Mouse (Mus musculus): ENCODE measurements around the gene Kidins220.

The Kidins220 gene

DNA sequence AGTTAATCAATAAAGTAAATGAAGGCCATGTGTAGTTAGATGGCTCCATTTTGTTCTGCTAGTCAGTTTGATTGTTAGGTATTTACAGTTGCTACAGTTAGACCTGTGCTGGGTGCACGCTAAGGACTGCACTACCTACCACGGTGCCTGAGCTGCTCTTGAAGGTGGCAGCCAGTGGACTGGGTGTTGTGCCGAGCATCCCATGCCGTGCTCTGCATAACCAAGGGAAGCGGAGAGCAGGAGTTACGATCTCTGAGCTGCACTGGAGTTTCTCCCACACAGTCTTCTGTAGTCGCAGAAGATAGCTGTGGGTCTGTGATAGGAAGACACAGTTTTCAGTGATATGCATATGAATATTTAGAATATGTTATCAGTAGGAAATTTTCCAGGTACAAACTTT, 51.6 kb downstream of the Kidins220 start:
- no peak for DNase-seq (ENCODE audit: low read depth, low spot score)

DNA sequence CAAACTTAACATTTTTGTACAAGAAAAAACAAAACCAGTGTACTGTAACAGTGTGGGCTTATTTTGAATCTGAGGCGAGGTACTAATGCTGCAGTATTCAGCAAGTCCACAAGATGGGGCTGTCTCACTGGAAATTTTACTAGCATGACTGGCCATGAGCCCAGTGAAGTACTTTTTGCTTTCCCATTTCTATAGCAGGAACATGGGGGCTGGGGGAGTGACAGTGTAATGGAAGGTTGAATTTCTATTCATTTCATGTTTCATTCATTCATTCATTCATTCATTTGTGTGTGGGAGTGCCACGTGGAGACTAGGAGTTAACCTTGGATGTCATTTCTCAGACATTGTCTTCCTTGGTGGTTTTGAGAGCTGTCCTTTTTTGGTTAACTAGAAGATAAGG, 52.7 kb downstream of the Kidins220 start:
- DNase-seq (ENCODE audit: low read depth, low spot score), result peak; percentile 54

DNA sequence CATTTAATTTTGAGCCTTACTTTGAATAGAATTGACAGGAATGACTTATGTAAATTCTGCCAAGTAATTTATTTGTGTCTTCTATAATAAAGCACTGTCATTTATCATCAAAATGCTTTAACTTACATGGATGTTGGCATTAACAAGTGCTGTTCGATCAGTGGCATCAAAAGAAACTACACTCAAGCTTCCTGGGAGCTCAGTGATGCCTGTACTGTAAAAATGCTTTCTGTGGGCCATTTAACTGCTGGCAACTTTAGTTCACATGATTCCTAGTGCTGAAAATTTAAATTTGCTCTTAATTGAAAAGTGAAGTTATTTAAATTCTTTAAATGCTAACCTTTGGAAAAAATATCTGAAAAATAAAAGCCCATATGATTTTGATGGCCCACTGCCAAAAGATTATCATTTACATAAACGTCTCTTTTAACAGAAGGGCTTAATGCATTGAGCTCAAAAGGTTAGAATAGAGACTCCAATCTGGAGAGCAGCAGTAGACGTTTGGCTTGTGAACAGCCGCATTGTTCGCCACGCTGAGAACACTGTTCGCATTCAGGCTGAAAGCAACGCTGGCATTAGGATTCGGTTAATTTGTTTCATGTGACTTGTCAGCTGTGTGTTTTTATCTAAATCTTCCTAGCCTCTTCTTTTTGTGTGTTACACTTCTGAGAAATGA, 59.1 kb downstream of the Kidins220 start:
- no peak for DNase-seq (ENCODE audit: low read depth, low spot score)

DNA sequence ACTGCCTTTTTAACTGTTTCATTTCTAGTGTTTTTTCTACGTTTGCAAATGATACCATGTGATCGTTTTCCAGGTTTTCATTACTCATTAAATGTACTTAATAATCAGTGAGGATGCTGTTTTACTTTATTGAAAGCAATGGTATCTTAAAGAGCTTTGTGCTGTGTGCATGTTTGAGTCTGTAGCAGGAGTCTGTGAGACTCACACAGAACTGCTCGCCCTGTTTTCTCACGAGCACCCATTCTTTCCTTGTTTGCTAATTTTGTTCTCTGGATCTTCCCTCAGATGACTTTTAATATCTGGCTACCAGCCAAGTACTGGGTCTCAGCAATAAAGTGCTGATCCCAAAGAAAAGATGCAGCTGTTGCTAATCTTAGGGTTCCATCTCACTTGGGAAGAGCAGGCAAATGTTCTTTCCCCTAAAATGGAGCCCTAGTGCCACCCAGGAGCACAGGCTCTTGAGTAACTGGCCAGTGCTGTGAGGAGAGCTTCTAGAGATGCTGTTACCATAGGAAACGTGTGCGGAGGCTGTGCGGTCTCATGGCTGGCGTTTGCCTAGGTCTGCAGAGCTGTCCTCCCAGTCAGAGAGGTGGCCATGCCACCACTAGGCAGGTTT, 59.7 kb downstream of the Kidins220 start:
- no peak for DNase-seq (ENCODE audit: low read depth, low spot score)

- DNase-seq (ENCODE audit: low read depth, low spot score), result peak; percentile 26
Observed at GRCm38 (mm10) chr12:25036024-25036423, 61.3 kb downstream of the Kidins220 start.

DNA sequence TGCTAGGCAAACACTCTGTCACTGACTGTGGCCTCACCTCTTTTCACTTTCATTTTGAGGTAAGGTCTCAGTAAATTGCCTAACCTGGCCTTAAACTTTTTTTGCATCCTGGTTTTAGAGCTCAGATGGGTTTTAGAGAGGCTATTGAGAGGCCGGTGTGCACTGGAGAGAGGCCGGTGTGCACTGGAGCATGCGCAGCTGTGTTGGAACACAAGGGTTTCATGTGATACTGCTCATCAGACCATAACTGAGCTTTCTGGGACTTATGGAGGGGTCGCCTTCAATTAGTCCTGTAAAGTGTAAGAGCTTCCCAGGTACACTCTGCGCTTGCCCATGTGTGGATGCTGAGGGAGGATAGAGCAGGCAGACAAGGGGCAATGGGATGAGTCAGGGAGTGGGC, 62.5 kb downstream of the Kidins220 start:
- no peak for DNase-seq (ENCODE audit: low read depth, low spot score)

DNA sequence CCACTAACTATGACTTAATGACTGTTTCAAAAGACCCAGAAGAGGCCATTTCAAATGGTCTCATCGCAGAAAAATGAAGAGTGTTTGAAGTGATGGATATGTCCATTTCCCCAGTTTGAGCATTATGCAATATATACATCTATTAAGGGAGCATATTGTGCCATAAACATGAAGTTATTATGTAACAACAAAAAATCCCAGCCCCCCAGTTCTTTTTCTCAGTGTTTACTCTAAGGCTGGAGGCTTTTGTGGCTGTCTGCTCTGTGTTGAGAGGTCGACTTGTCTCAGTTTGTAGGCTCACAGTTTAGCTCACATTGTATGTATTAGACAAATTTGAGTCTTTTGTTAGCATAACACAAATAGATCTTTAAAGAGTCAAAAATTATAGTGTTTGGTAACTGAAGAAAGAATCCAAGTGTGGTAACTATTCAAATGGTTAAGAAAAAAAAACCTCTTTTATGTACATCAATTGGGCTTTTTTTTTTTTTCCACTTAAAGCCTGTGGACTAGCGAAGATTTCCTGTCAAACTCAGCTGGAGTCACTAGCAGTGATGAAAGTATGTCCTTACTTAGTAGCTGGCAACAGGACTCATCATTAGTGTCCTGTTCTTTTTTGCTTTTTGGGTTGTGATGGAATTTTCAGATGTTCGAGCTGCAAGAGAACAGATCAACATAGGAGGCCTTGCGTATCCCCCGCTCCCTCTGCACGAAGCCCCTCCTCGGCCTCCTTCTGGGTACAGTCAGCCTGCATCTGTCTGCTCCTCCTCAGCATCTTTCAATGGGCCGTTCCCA, 63.2 kb downstream of the Kidins220 start:
- DNase-seq (ENCODE audit: low read depth, low spot score), result no peak

GRCm38 (mm10) chr12:25044056-25044455, 69.3 kb downstream of the Kidins220 start:
- no peak for DNase-seq (ENCODE audit: low read depth, low spot score)

- DNase-seq (ENCODE audit: low read depth, low spot score), result no peak
Observed at GRCm38 (mm10) chr12:25044579-25044978, 69.9 kb downstream of the Kidins220 start.

- no peak for DNase-seq (ENCODE audit: low read depth, low spot score)
Observed at GRCm38 (mm10) chr12:25049253-25049652, 74.5 kb downstream of the Kidins220 start.

- DNase-seq (ENCODE audit: low read depth, low spot score), result no peak
Observed at GRCm38 (mm10) chr12:25054511-25054910, 79.8 kb downstream of the Kidins220 start.

- DNase-seq (ENCODE audit: low read depth, low spot score), result no peak
Observed at GRCm38 (mm10) chr12:25054963-25055362, 80.2 kb downstream of the Kidins220 start.

DNA sequence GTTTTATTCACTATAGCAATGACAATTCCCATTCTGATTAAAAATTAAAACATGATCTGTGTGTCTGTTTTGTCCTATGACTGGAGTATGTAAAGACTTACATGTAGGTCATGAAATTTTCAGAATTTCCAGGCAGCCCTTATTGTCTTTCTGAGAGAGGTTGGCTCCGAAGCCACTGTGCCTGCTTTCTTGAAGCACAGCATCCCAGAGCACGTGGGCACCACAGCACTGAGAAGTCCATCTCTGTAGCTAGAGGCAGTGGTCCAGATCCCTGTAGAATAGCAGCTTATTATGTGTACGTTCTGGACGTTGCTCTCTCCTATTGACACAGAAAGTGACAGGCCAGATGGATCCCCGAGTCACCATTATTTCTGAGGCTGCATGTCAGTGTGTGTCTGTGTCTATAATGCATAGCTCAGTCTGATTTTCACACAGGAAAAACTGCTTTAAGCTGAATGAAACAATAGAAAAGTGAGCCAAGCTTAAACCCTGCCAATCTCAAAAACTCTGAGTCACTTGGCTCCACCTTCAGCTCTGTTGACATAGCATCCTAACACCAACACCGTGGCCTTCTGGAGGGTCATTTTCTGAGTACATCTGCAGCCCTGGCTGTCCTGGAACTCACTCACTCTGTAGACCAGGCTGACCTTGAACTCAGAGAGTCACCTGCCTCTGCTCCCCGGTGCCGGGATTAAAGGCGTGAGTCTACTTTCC, 84.9 kb downstream of the Kidins220 start:
- no peak for DNase-seq (ENCODE audit: low read depth, low spot score)

GRCm38 (mm10) chr12:25060901-25061300, 86.2 kb downstream of the Kidins220 start:
- no peak for DNase-seq (ENCODE audit: low read depth, low spot score)

DNA sequence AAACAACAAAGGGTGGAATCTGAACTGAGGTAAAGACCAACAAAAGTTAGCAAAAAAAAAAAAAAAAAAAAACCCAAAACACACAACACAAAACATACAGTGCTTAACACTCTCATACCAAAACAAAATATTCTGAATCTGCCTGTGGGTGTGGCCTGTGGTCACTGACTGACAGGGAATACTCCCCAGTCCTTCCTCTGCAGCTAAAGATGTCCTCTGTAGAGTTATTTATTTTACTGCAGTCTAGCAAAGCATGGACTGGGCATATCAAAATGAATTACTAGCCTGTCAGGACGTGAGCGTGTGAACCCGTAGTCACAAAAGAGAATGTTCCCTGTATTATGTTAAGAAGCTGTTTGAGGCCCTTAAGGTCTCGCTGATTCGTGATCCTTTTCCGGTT, 87.5 kb downstream of the Kidins220 start:
- no peak for DNase-seq (ENCODE audit: low read depth, low spot score)

- DNase-seq (ENCODE audit: low read depth, low spot score), result no peak
Observed at GRCm38 (mm10) chr12:25073374-25073773, 98.6 kb downstream of the Kidins220 start.

DNA sequence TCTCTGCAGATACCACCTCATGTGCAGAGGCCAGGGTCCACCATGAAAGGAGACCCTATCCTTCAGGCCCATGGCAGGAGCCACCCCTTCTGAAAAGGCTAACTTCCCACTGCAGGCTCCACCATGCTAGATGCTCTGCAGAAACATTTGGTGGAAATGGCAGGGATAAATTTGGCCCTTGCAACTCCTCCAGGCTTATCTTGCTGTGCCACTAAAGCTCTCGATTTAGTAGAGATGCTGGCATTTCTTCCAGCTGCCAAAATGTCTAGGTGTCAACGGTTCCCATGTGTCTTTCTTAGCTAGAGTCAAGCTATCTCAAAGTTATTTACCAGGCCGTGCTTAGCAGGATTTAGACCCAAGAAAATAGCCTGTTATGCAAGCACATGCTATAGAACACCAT, 99.6 kb downstream of the Kidins220 start:
- DNase-seq (ENCODE audit: low read depth, low spot score), result no peak

- no peak for DNase-seq (ENCODE audit: low read depth, low spot score)
Observed at GRCm38 (mm10) chr12:25083260-25084178, 108.8 kb downstream of the Kidins220 start.

DNA sequence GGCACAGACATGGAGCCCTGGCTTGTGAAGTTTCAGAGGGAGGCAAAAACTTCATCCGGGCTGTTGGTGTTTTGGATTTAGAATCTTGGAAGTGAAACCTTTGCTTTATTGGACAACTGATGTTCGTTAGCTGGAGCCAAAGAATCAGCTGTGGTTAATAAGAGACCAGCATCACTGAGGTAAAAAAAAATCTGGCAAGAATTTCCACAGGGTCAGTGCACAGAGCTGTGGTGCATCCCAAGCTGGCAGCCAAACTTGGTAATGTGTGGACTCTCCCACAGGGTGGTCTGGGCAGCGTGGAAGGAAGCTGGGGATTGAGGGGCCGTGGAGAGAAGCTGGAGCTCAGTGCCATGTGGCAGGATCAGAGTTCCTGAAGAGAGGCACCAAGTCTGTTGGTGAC, 112.2 kb downstream of the Kidins220 start:
- no peak for DNase-seq (ENCODE audit: low read depth, low spot score)

DNA sequence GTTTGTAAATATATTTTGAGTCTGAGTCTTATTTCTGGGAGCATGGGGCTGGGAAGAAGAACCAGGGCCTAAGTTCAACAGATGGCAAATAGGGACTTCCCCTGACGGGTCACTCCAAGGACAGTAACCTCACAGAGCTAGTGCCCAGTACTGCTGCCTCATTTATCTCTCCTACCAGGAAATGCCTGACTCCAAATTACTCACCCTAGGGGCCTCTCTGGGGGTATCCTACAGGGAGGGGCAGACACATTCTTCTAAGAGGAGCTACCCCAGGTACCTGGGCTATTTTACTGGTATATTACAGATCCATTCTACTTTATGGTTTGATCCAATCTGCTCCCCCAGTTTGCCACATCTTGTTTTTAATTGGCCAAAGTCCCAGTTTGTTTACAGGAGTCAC, 114.7 kb downstream of the Kidins220 start:
- no peak for DNase-seq (ENCODE audit: low read depth, low spot score)

All from A20 (cell line).